Mouse (Mus musculus) kidney, adult 2 months (tissue): ENCODE results near the gene Lix1l. TPM values are rescaled to one million over a fixed set of nuclear protein-coding genes. Genes with fewer than 3 reads are reported as not detected.
A peak's percentile ranks its signal among the peaks of the same experiment; 100 is the strongest.
"Not testable (repeated sequence)": the region's sequence is repeated elsewhere in the genome, so short reads cannot be mapped to it uniquely, and the experiment has no call there.

Experiments used
- DNase-seq: peaks from one replicate; pipeline ENCODE4 v3.0.0; 2021
- H3K27ac ChIP-seq: fragments of 200-500 bp; 2 replicates; pipeline ENCODE4 v1.5.1; 2012; ENCODE audit warnings: low read depth, low read length, control low read depth, inconsistent platforms; ENCODE audit not compliant: insufficient read depth
- H3K27me3 ChIP-seq: fragments of 200-500 bp; replicated peaks from 2 replicates; pipeline ENCODE4 v1.6.1; 2012; ENCODE audit warnings: mild to moderate bottlenecking, moderate library complexity, low read length, inconsistent platforms; ENCODE audit not compliant: control insufficient read depth, insufficient read depth
- H3K36me3 ChIP-seq: fragments of 200-500 bp; 2 replicates; pipeline ENCODE4 v1.6.1; 2012; ENCODE audit warnings: mild to moderate bottlenecking, moderate library complexity, low read length, inconsistent platforms; ENCODE audit not compliant: control insufficient read depth, insufficient read depth
- H3K4me1 ChIP-seq: fragments of 200-500 bp; 2 replicates; pipeline ENCODE4 v1.6.1; 2011; ENCODE audit warnings: low read length; ENCODE audit not compliant: control insufficient read depth, insufficient read depth
- H3K4me3 ChIP-seq: fragments of 200-500 bp; 2 replicates; pipeline ENCODE4 v1.5.1; 2011; ENCODE audit warnings: mild to moderate bottlenecking, low read depth, low read length, control low read depth; ENCODE audit not compliant: insufficient read depth
- CTCF ChIP-seq: fragments of 200-500 bp; conservative IDR thresholded peaks from 2 replicates; pipeline ENCODE4 v1.5.1; 2011; ENCODE audit warnings: low read depth, mild to moderate bottlenecking, control low read depth, low read length, moderate library complexity, mixed read lengths; ENCODE audit not compliant: insufficient read depth, insufficient read length
- POLR2A ChIP-seq: fragments of 200-500 bp; IDR thresholded peaks from one replicate; pipeline ENCODE4 v1.6.1; 2011; ENCODE audit warnings: low read depth, low read length, control low read depth
- WGBS: fragments of 180-500 bp; shearing (Covaris S2); methylation state at CpG from one replicate; pipeline ENCODE4 v1.1.7; 2018; 5-methylcytosine and 5-hydroxymethylcytosine counted together
- polyA plus RNA-seq: library from polyadenylated mRNA; depleted of rRNA; stranded (reverse); fragments of >200 nt; gene quantifications from 2 replicates; pipeline ENCODE4 v1.2.3, GENCODE M21; 2012

Lix1l gene
- polyA plus RNA-seq, 1 experiment = 9.6 TPM

- Histone ChIP-seq H3K36me3 (no peaks in the 10 kb centered on the region), H3K27me3 (no peaks in the 10 kb centered on the region), H3K4me1 (no peaks in the 10 kb centered on the region), H3K4me3 (no peak overlapping the region), H3K27ac (no peak overlapping the region)
- no peak for TF ChIP-seq POLR2A
- no peak for TF ChIP-seq CTCF
- WGBS = 84% methylated on average over 3 of the region's 3 CpGs
- no peak for DNase-seq
These were observed 46.4 kb downstream of the Lix1l start for GRCm38 (mm10) chr3:96647365-96647764.

- Histone ChIP-seq H3K4me3 (no peak overlapping the region), H3K27ac (no peak overlapping the region), H3K27me3 (no peaks in the 10 kb centered on the region), H3K4me1 (peaks cover 3% of the 10 kb centered on the region; the same call in 1 of the 2 replicates), H3K36me3 (no peaks in the 10 kb centered on the region)
- TF ChIP-seq CTCF = no peak
- DNase-seq = no peak
- WGBS = 91% methylated on average over 2 of the region's 2 CpGs
These were observed 60.0 kb downstream of the Lix1l start for GRCm38 (mm10) chr3:96660901-96661300.

GRCm38 (mm10) chr3:96662731-96663316 lies 61.9 kb downstream of the Lix1l start:
- 59% methylated on average over 8 of the region's 8 CpGs for WGBS
- Histone ChIP-seq H3K36me3 (no peaks in the 10 kb centered on the region), H3K4me1 (peaks cover 7% of the 10 kb centered on the region; the same call in 1 of the 2 replicates), H3K27ac (no peak overlapping the region), H3K27me3 (no peaks in the 10 kb centered on the region), H3K4me3 (no peak overlapping the region)
- TF ChIP-seq CTCF (no peak), POLR2A (no peak)
- DNase-seq = no peak

GRCm38 (mm10) chr3:96663432-96664239 lies 62.7 kb downstream of the Lix1l start:
- H3K27ac ChIP-seq = no peak overlapping the region

GRCm38 (mm10) chr3:96665732-96666363 lies 64.9 kb downstream of the Lix1l start:
- 94% methylated on average over 7 of the region's 7 CpGs for WGBS
- H3K27ac ChIP-seq, H3K36me3 ChIP-seq, H3K4me1 ChIP-seq, H3K27me3 ChIP-seq, DNase-seq, H3K4me3 ChIP-seq: not testable (repeated sequence)

More at GRCm38 (mm10) chr3:96663432-96664239, 62.7 kb downstream of the Lix1l start:
- Histone ChIP-seq H3K36me3 (no peaks in the 10 kb centered on the region), H3K4me1 (peaks cover 7% of the 10 kb centered on the region; the same call in 1 of the 2 replicates), H3K27me3 (no peaks in the 10 kb centered on the region), H3K4me3 (peak overlapping the region; percentile 41; the same call in 1 of the 2 replicates)
- peak; percentile 74 for TF ChIP-seq CTCF
- no peak for TF ChIP-seq POLR2A
- WGBS = 4% methylated on average over 18 of the region's 18 CpGs
- peak; percentile 82 for DNase-seq

GRCm38 (mm10) chr3:96666916-96667315 lies 66.0 kb downstream of the Lix1l start:
- H3K27me3 ChIP-seq = no peaks in the 10 kb centered on the region
- H3K4me1 ChIP-seq = peaks cover 7% of the 10 kb centered on the region; the same call in 1 of the 2 replicates
- peak; percentile 82 for DNase-seq
- 48% methylated on average over 5 of the region's 5 CpGs for WGBS
- no peak for TF ChIP-seq POLR2A
- no peak for TF ChIP-seq CTCF
- H3K27ac ChIP-seq = no peak overlapping the region
- no peaks in the 10 kb centered on the region for H3K36me3 ChIP-seq
- H3K4me3 ChIP-seq = no peak overlapping the region

- peak; percentile 61 for TF ChIP-seq CTCF
- no peak for TF ChIP-seq POLR2A
- no peak overlapping the region for H3K4me3 ChIP-seq
- WGBS = 44% methylated on average over 1 of the region's 1 CpGs
- no peaks in the 10 kb centered on the region for H3K27me3 ChIP-seq
- peaks cover 7% of the 10 kb centered on the region; the same call in 1 of the 2 replicates for H3K4me1 ChIP-seq
- no peak overlapping the region for H3K27ac ChIP-seq
- H3K36me3 ChIP-seq = no peaks in the 10 kb centered on the region
- peak; percentile 43 for DNase-seq
These were observed 66.4 kb downstream of the Lix1l start for GRCm38 (mm10) chr3:96667316-96667715.
